Mouse (Mus musculus): Measurements from ENCODE around the gene Pax5. TPM values are rescaled to one million over a fixed set of nuclear protein-coding genes. Genes with fewer than 3 reads are reported as not detected.

The Pax5 gene
- polyA plus RNA-seq, 1 experiment from 2014 or later: not detected

GRCm38 (mm10) chr4:44715621-44716160, 5.4 kb upstream of the Pax5 start:
- peaks cover 88% of the 10 kb centered on the region for H3K27me3 ChIP-seq (ENCODE audit: insufficient read depth, low read length)
- H3K4me3 ChIP-seq (ENCODE audit: low read length): no peak overlapping the region
- H3K27ac ChIP-seq (ENCODE audit: low read length): no peak overlapping the region
- peaks cover 9% of the 10 kb centered on the region; the same call in 1 of the 2 replicates for H3K4me1 ChIP-seq (ENCODE audit: insufficient read depth, low read length)
- no peak for ATAC-seq (ENCODE audit: low FRiP score, low TSS enrichment)
- 3% methylated on average over 3 of the region's 3 CpGs for WGBS
- H3K36me3 ChIP-seq (ENCODE audit: insufficient read depth, low read length): no peaks in the 10 kb centered on the region
- H3K9me3 ChIP-seq (ENCODE audit: low read length): no peaks in the 10 kb centered on the region
- no peak overlapping the region for H3K4me2 ChIP-seq (replicated peaks; ENCODE audit: low read depth, low read length)
- no peak overlapping the region for H3K9ac ChIP-seq (replicated peaks; ENCODE audit: low read length)

DNA sequence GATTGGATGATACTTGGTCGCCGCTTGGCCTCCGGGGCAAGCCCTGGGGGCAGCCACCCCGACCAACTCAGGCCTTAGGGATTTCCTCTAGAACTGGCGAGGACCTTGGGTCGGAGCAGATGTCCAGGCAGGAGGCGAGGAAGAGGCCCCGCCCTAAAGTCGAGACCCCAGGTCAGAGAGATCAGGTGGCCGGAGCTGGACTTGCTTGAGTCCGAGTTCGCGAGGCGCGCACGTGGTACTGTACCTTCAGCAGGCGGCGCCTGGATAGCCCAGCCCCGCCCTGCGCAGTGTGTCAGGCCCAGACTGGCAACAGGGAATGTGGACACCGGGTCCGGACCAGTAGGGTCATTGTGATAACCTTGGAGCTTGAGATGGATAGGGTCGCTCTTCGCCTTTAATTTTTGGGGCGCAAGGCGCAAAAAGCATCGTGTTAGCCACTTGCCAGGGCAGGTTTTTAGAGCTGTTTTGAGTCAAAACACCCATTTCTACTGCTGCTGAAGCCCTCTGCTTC, 3.9 kb upstream of the Pax5 start:
- Histone ChIP-seq H3K4me1 (ENCODE audit: insufficient read depth, low read length) (peaks cover 9% of the 10 kb centered on the region; the same call in 1 of the 2 replicates), H3K27me3 (ENCODE audit: insufficient read depth, low read length) (peaks cover 89% of the 10 kb centered on the region), H3K4me2 (replicated peaks; ENCODE audit: low read depth, low read length) (no peak overlapping the region), H3K4me3 (ENCODE audit: low read length) (no peak overlapping the region), H3K27ac (ENCODE audit: low read length) (no peak overlapping the region), H3K9me3 (ENCODE audit: low read length) (no peaks in the 10 kb centered on the region), H3K36me3 (ENCODE audit: insufficient read depth, low read length) (no peaks in the 10 kb centered on the region), H3K9ac (replicated peaks; ENCODE audit: low read length) (no peak overlapping the region)
- ATAC-seq (ENCODE audit: low FRiP score, low TSS enrichment): no peak
- under 1% methylated on average over 27 of the region's 27 CpGs for WGBS

- H3K27me3 ChIP-seq (ENCODE audit: insufficient read depth, low read length): peaks cover 92% of the 10 kb centered on the region
- H3K27ac ChIP-seq (ENCODE audit: low read length): no peak overlapping the region
- WGBS: 1% methylated on average over 19 of the region's 19 CpGs
- H3K4me2 ChIP-seq (replicated peaks; ENCODE audit: low read depth, low read length): no peak overlapping the region
- no peak overlapping the region for H3K4me3 ChIP-seq (ENCODE audit: low read length)
- H3K4me1 ChIP-seq (ENCODE audit: insufficient read depth, low read length): peaks cover 9% of the 10 kb centered on the region; the same call in 1 of the 2 replicates
- H3K9me3 ChIP-seq (ENCODE audit: low read length): no peaks in the 10 kb centered on the region
- no peaks in the 10 kb centered on the region for H3K36me3 ChIP-seq (ENCODE audit: insufficient read depth, low read length)
- H3K9ac ChIP-seq (replicated peaks; ENCODE audit: low read length): no peak overlapping the region
- no peak for ATAC-seq (ENCODE audit: low FRiP score, low TSS enrichment)
Measured at GRCm38 (mm10) chr4:44713554-44714051, 3.3 kb upstream of the Pax5 start.

- WGBS: 1% methylated on average over 50 of the region's 50 CpGs
- Histone ChIP-seq H3K4me1 (ENCODE audit: insufficient read depth, low read length) (peaks cover 9% of the 10 kb centered on the region; the same call in 1 of the 2 replicates), H3K27ac (ENCODE audit: low read length) (no peak overlapping the region), H3K27me3 (ENCODE audit: insufficient read depth, low read length) (peaks cover 94% of the 10 kb centered on the region), H3K4me3 (ENCODE audit: low read length) (peak overlapping the region; percentile 16; the same call in 1 of the 2 replicates), H3K9ac (replicated peaks; ENCODE audit: low read length) (no peak overlapping the region), H3K36me3 (ENCODE audit: insufficient read depth, low read length) (no peaks in the 10 kb centered on the region), H3K4me2 (replicated peaks; ENCODE audit: low read depth, low read length) (no peak overlapping the region; the same call in 1 of the 2 replicates), H3K9me3 (ENCODE audit: low read length) (no peaks in the 10 kb centered on the region)
- ATAC-seq (ENCODE audit: low FRiP score, low TSS enrichment): no peak
Measured at GRCm38 (mm10) chr4:44712786-44713553, 2.7 kb upstream of the Pax5 start.

DNA sequence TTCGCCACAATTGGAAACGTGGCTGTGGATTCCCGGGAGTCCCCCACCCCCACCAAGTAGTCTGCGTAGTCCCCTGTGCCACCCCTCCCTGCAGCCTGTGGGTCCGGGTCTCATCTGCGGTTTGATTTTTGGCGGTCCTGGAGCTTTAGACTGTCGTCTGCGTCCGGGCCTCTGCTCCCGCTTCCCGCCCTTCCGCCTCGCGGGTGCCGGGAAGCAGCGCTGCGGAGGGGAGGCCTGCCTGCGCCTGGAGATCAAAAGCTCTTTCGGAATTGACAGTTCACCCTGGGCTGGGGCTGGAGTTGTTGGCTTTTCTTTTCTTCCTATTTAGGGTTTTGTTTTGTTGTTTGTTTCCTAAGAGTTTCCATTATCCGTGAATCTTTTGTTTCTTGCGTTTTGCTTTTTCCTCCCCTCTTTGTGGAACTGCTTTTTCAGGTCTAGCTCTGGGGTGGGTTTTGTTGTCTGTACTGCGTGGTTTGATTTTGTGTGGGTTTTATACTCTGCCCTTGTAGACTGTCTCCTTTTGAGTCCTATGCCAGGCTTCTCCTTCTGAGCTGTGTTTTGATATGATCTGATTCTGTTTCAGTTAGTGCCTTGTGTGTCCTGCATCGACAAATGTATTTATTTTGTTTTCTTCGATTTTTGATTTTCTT, 1.9 kb upstream of the Pax5 start:
- Histone ChIP-seq H3K27ac (ENCODE audit: low read length) (no peak overlapping the region), H3K4me3 (ENCODE audit: low read length) (peak overlapping the region; percentile 22), H3K4me1 (ENCODE audit: insufficient read depth, low read length) (peaks cover 9% of the 10 kb centered on the region; the same call in 1 of the 2 replicates), H3K27me3 (ENCODE audit: insufficient read depth, low read length) (peaks cover 94% of the 10 kb centered on the region), H3K4me2 (replicated peaks; ENCODE audit: low read depth, low read length) (no peak overlapping the region), H3K9ac (replicated peaks; ENCODE audit: low read length) (no peak overlapping the region), H3K9me3 (ENCODE audit: low read length) (no peaks in the 10 kb centered on the region), H3K36me3 (ENCODE audit: insufficient read depth, low read length) (no peaks in the 10 kb centered on the region)
- WGBS: 1% methylated on average over 24 of the region's 25 CpGs
- no peak for ATAC-seq (ENCODE audit: low FRiP score, low TSS enrichment)

- H3K27ac ChIP-seq (ENCODE audit: low read length): no peak overlapping the region
- H3K4me2 ChIP-seq (replicated peaks; ENCODE audit: low read depth, low read length): no peak overlapping the region
- 1% methylated on average over 25 of the region's 25 CpGs for WGBS
- no peak; the same call in 1 of the 2 replicates for ATAC-seq (ENCODE audit: low FRiP score, low TSS enrichment)
- H3K4me1 ChIP-seq (ENCODE audit: insufficient read depth, low read length): peaks cover 9% of the 10 kb centered on the region; the same call in 1 of the 2 replicates
- peaks cover 94% of the 10 kb centered on the region for H3K27me3 ChIP-seq (ENCODE audit: insufficient read depth, low read length)
- H3K9ac ChIP-seq (replicated peaks; ENCODE audit: low read length): no peak overlapping the region
- H3K4me3 ChIP-seq (ENCODE audit: low read length): no peak overlapping the region
- H3K9me3 ChIP-seq (ENCODE audit: low read length): no peaks in the 10 kb centered on the region
- no peaks in the 10 kb centered on the region for H3K36me3 ChIP-seq (ENCODE audit: insufficient read depth, low read length)
Measured at GRCm38 (mm10) chr4:44711136-44711900, 1.0 kb upstream of the Pax5 start.

DNA sequence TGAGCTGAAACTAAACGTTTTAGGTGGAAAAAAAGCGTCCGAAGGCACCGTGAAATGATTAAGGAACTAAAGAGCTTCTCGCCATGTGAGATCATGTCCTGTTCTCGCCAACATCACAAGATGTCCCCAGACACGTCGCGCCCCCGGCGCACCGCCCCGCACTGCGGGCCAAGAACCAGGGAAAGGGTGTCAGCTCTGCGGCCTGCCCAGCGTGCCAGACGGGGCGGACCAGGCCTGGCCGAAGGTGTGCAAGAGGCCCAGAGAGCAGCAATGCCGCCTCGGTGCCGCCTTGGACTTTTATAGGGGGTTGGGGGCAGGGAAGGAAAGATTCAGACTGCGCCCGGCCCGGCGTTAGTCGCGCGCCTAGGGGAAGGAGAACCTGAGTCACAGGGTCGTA, 412 bp upstream of the Pax5 start:
- H3K9me3 ChIP-seq (ENCODE audit: low read length): no peaks in the 10 kb centered on the region
- no peak for ATAC-seq (ENCODE audit: low FRiP score, low TSS enrichment)
- H3K9ac ChIP-seq (replicated peaks; ENCODE audit: low read length): no peak overlapping the region
- no peak overlapping the region for H3K4me2 ChIP-seq (replicated peaks; ENCODE audit: low read depth, low read length)
- H3K27me3 ChIP-seq (ENCODE audit: insufficient read depth, low read length): peaks cover 98% of the 10 kb centered on the region
- H3K27ac ChIP-seq (ENCODE audit: low read length): no peak overlapping the region
- peaks cover 9% of the 10 kb centered on the region; the same call in 1 of the 2 replicates for H3K4me1 ChIP-seq (ENCODE audit: insufficient read depth, low read length)
- WGBS: under 1% methylated on average over 30 of the region's 30 CpGs
- no peak overlapping the region for H3K4me3 ChIP-seq (ENCODE audit: low read length)
- no peaks in the 10 kb centered on the region for H3K36me3 ChIP-seq (ENCODE audit: insufficient read depth, low read length)

DNA sequence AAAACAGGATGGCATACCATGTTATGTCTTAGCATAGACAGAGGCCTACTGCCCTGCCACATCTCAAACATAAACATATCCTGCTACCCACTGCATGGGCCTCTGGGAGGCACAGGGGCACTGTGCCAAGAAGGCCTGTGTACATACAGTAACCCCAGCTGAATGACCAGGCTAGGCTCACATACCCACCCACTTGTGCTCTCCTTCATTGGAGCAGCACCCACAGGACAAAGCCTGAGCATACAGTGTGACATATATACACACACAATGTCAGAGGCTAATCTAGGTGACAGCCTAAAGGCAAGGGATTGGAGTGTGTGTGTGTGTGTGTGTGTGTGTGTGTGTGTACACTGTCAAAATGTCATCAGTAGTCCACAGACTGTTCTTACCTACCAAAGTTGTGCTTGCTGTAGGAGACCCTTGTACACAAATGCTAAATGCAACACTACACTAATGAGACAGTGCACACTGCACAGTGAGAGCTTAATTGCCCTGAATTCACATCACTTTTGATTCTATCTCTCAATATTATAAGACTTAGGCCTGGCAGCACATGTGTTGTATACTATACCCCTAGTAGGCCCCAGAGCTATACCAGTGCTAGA, 1.1 kb downstream of the Pax5 start:
- peaks cover 98% of the 10 kb centered on the region for H3K27me3 ChIP-seq (ENCODE audit: insufficient read depth, low read length)
- H3K9me3 ChIP-seq (ENCODE audit: low read length): no peaks in the 10 kb centered on the region
- ATAC-seq (ENCODE audit: low FRiP score, low TSS enrichment): no peak
- no peaks in the 10 kb centered on the region for H3K36me3 ChIP-seq (ENCODE audit: insufficient read depth, low read length)
- peaks cover 14% of the 10 kb centered on the region for H3K4me1 ChIP-seq (ENCODE audit: insufficient read depth, low read length)
- H3K27ac ChIP-seq (ENCODE audit: low read length): no peak overlapping the region
- H3K9ac ChIP-seq (replicated peaks; ENCODE audit: low read length): no peak overlapping the region
- no peak overlapping the region for H3K4me3 ChIP-seq (ENCODE audit: low read length)
- no peak overlapping the region for H3K4me2 ChIP-seq (replicated peaks; ENCODE audit: low read depth, low read length)

GRCm38 (mm10) chr4:44708311-44708710, 2.0 kb downstream of the Pax5 start:
- Histone ChIP-seq H3K27ac (ENCODE audit: low read length) (no peak overlapping the region), H3K4me2 (replicated peaks; ENCODE audit: low read depth, low read length) (no peak overlapping the region), H3K27me3 (ENCODE audit: insufficient read depth, low read length) (peaks cover 98% of the 10 kb centered on the region), H3K36me3 (ENCODE audit: insufficient read depth, low read length) (no peaks in the 10 kb centered on the region), H3K9ac (replicated peaks; ENCODE audit: low read length) (no peak overlapping the region), H3K4me3 (ENCODE audit: low read length) (no peak overlapping the region), H3K9me3 (ENCODE audit: low read length) (no peaks in the 10 kb centered on the region), H3K4me1 (ENCODE audit: insufficient read depth, low read length) (peaks cover 23% of the 10 kb centered on the region)
- 52% methylated on average over 8 of the region's 8 CpGs for WGBS
- ATAC-seq (ENCODE audit: low FRiP score, low TSS enrichment): no peak
